Mouse (Mus musculus) hindbrain, embryonic 15.5 days (tissue): ENCODE measurements around the gene Kank4. TPM values are rescaled to one million over a fixed set of nuclear protein-coding genes. Genes with fewer than 3 reads are reported as not detected.
A peak's percentile ranks its signal among the peaks of the same experiment; 100 is the strongest.

Experiments used
- ATAC-seq: fragments of 200-750 bp; cut with Nextera tagmentation; 2 replicates; pipeline ENCODE4 v1.8.0; 2017; ENCODE audit warnings: low read depth, moderate number of reproducible peaks, moderate TSS enrichment; ENCODE audit not compliant: low FRiP score
- H3K27ac ChIP-seq: fragments of 300-500 bp; sonication (generic); replicated peaks from 2 replicates; pipeline ENCODE4 v1.5.1; 2015; ENCODE audit warnings: mild to moderate bottlenecking, inconsistent platforms
- H3K27me3 ChIP-seq: fragments of 300-500 bp; sonication (generic); 2 replicates; pipeline ENCODE4 v1.6.1; 2015; ENCODE audit warnings: control low read depth, inconsistent platforms
- H3K36me3 ChIP-seq: fragments of 300-500 bp; sonication (generic); 2 replicates; pipeline ENCODE4 v1.6.1; 2015; ENCODE audit warnings: control low read depth, inconsistent platforms
- H3K4me1 ChIP-seq: fragments of 300-500 bp; sonication (generic); replicated peaks from 2 replicates; pipeline ENCODE4 v1.6.1; 2015; ENCODE audit warnings: control low read depth, inconsistent platforms
- H3K4me2 ChIP-seq: fragments of 300-500 bp; sonication (generic); 2 replicates; pipeline ENCODE4 v1.6.1; 2015; ENCODE audit warnings: moderate library complexity, mild to moderate bottlenecking, inconsistent platforms
- H3K4me3 ChIP-seq: fragments of 300-500 bp; sonication (generic); 2 replicates; pipeline ENCODE4 v1.5.1; 2015; ENCODE audit warnings: mild to moderate bottlenecking, inconsistent platforms
- H3K9ac ChIP-seq: fragments of 300-500 bp; sonication (generic); 2 replicates; pipeline ENCODE4 v1.6.1; 2015; ENCODE audit warnings: inconsistent platforms
- H3K9me3 ChIP-seq: fragments of 300-500 bp; sonication (generic); 2 replicates; pipeline ENCODE4 v1.6.1; 2016; ENCODE audit warnings: control low read depth, inconsistent platforms
- WGBS: fragments of 180-500 bp; shearing (Covaris S2); methylation state at CpG from one replicate; pipeline ENCODE4 v1.1.7; 2015; 5-methylcytosine and 5-hydroxymethylcytosine counted together
- polyA plus RNA-seq: library from polyadenylated mRNA; unstranded; fragments of >200 nt; fragmentation: Nextera tagmentation; extraction: Ambion mirVana; gene quantifications from 2 replicates; pipeline ENCODE4 v1.2.1, GENCODE M21; 2015

The Kank4 gene
- polyA plus RNA-seq, 1 experiment from 2014 or later = 0.69 TPM

DNA sequence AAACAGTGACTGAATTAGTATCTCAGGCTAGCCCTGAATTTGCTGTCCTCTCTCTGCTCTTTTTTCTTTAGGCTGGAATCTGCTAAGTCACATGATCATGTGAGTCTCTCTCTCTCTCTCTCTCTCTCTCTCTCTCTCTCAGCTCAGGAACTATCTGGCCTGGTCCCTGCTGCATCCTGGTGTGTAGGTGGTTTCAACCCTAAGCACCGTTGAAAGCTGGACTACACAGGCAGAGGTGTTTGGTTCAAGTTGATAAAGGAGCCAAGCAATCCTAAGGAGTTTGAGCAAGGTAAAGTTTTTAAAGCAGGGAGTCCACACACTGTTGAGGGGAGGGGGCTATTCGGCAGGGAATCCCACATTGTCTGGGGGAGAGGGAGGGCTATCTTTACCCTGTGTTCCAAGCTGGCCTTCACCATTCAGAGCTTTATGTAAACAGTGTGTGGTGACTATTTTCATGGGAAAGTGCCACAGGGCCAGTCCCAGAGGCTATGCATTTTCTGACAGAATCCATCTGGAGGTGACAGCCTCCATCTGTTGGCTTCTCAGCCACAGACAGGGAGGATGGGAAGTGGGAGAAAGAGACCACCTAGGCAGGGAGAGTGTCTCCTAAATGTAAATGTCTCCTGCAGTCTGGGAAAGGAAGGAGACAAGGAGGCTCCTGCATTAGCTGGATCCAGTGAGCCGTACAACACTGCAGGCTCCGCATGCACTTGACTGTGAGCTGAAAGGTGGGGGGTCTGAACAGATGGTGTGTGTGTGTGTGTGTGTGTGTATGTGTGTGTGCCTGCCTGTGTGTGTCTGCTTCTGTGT is 59.1 kb downstream of the Kank4 start:
- no peak overlapping the region for H3K4me2 ChIP-seq
- peak overlapping the region; percentile 35; the same call in 1 of the 2 replicates for H3K27ac ChIP-seq
- no peaks in the 10 kb centered on the region for H3K27me3 ChIP-seq
- no peaks in the 10 kb centered on the region for H3K9me3 ChIP-seq
- peak; percentile 58 for ATAC-seq
- H3K9ac ChIP-seq = no peak overlapping the region
- no peaks in the 10 kb centered on the region for H3K36me3 ChIP-seq
- H3K4me1 ChIP-seq = peaks cover 29% of the 10 kb centered on the region
- WGBS = 37% methylated on average over 4 of the region's 4 CpGs
- no peak overlapping the region for H3K4me3 ChIP-seq

- Histone ChIP-seq H3K4me2 (no peak overlapping the region), H3K27me3 (no peaks in the 10 kb centered on the region), H3K9ac (no peak overlapping the region), H3K27ac (no peak overlapping the region), H3K4me1 (peaks cover 23% of the 10 kb centered on the region), H3K4me3 (no peak overlapping the region), H3K36me3 (no peaks in the 10 kb centered on the region), H3K9me3 (no peaks in the 10 kb centered on the region)
- peak; percentile 35; the same call in 1 of the 2 replicates for ATAC-seq
- 19% methylated on average over 11 of the region's 11 CpGs for WGBS
These were observed 61.2 kb downstream of the Kank4 start for GRCm38 (mm10) chr4:98756141-98756540.

DNA sequence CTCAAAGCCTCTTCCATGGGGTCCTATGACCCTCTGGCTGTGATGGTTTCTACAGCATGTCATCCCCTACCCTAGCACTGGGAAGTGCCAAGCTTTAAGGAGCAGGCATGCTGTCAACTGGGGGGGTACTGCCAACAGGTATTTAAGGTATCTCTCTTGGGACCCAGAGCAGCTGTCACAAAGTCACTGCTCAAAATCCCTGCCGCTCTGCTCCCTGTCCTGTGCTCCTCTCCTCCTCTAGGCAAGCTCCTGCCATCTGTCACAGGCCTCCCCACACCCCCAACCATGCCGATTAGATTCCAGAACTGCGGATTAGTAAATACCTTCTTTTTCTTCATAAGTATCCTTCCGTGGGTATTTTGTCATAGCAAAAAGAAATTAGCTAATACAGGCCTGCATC is 62.9 kb downstream of the Kank4 start:
- ATAC-seq = no peak
- 65% methylated on average over 4 of the region's 4 CpGs for WGBS
- H3K4me1 ChIP-seq = peaks cover 23% of the 10 kb centered on the region

GRCm38 (mm10) chr4:98743906-98744210 is 73.5 kb downstream of the Kank4 start:
- Histone ChIP-seq H3K9me3 (no peaks in the 10 kb centered on the region), H3K4me3 (no peak overlapping the region), H3K27ac (no peak overlapping the region), H3K9ac (no peak overlapping the region), H3K27me3 (no peaks in the 10 kb centered on the region), H3K4me2 (no peak overlapping the region), H3K36me3 (no peaks in the 10 kb centered on the region), H3K4me1 (no peaks in the 10 kb centered on the region)
- 26% methylated on average over 7 of the region's 7 CpGs for WGBS
- no peak for ATAC-seq

More for the DNA sequence above, 62.9 kb downstream of the Kank4 start:
- Histone ChIP-seq H3K36me3 (no peaks in the 10 kb centered on the region), H3K27ac (no peak overlapping the region), H3K9me3 (no peaks in the 10 kb centered on the region), H3K4me3 (no peak overlapping the region), H3K4me2 (no peak overlapping the region), H3K27me3 (no peaks in the 10 kb centered on the region), H3K9ac (no peak overlapping the region)

DNA sequence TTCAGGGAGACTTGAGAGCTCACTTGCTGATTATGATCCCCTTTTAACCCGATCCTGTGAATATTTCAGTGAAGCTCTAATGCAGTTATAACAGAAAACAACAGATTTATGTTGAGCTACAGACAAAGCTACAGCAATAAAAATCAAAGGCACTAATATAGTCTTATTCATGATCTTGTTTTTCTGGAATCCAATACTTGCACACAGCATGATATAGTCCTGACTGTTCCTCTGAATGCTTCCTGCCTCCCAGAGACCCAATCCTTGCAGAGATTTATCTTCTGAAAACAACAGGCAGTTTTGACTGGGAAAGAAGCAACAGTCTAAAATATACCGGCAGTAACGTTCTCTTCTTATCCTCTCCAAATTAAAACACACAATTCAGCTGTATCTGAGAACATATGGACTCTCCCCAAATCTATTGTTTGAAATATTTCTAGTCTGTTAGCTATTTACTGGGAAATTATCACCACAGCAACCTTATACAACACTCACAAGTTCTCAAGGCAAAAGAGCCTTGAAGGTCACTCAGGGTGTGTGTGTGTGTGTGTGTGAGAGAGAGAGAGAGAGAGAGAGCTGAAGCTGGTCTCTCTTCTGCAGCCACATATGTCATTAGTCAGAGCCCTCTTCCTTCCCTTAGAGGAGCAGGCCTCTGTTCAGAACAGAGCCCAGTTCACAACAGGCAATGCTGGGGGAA is 74.0 kb downstream of the Kank4 start:
- no peaks in the 10 kb centered on the region for H3K4me1 ChIP-seq
- no peak overlapping the region for H3K27ac ChIP-seq
- WGBS = 60% methylated on average over 3 of the region's 3 CpGs
- no peaks in the 10 kb centered on the region for H3K36me3 ChIP-seq
- no peaks in the 10 kb centered on the region for H3K27me3 ChIP-seq
- no peak overlapping the region for H3K4me2 ChIP-seq
- no peak overlapping the region for H3K9ac ChIP-seq
- H3K4me3 ChIP-seq = no peak overlapping the region
- no peaks in the 10 kb centered on the region for H3K9me3 ChIP-seq
- ATAC-seq = no peak

- peak; percentile 66; the same call in 1 of the 2 replicates for ATAC-seq
These were observed 77.6 kb downstream of the Kank4 start for GRCm38 (mm10) chr4:98739753-98740152.

DNA sequence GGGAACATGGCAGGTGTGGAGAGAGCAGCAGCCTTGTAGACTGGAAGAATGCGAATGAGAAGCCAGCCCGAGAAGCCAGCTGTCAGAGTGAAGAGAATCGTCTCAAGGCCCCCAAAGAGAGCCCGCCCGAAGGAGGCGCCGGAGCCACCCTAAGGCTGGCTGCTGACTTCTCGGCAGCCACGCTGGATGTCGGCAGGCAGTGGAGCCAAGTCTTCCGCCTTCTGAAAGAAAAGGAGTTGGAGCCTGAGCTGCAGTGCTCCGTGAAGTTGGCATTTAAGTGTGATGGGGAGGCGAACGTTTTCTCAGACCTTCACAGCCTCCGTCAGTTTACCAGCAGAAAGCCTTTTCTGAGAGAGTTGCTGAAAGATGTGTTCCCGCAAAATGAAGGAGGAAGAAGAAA is 83.7 kb downstream of the Kank4 start:
- Histone ChIP-seq H3K9me3 (no peaks in the 10 kb centered on the region), H3K9ac (no peak overlapping the region), H3K27ac (no peak overlapping the region), H3K36me3 (no peaks in the 10 kb centered on the region), H3K4me2 (no peak overlapping the region), H3K4me1 (no peaks in the 10 kb centered on the region), H3K4me3 (no peak overlapping the region), H3K27me3 (peaks cover 6% of the 10 kb centered on the region)
- ATAC-seq = no peak
- 93% methylated on average over 16 of the region's 16 CpGs for WGBS

More at GRCm38 (mm10) chr4:98739753-98740152, 77.6 kb downstream of the Kank4 start:
- Histone ChIP-seq H3K4me3 (no peak overlapping the region), H3K9ac (no peak overlapping the region), H3K4me2 (no peak overlapping the region), H3K27me3 (no peaks in the 10 kb centered on the region), H3K4me1 (no peaks in the 10 kb centered on the region), H3K27ac (no peak overlapping the region), H3K9me3 (no peaks in the 10 kb centered on the region), H3K36me3 (no peaks in the 10 kb centered on the region)
- 34% methylated on average over 2 of the region's 2 CpGs for WGBS

GRCm38 (mm10) chr4:98728716-98729115 is 88.6 kb downstream of the Kank4 start:
- 64% methylated on average over 7 of the region's 7 CpGs for WGBS

GRCm38 (mm10) chr4:98727959-98728347 is 89.4 kb downstream of the Kank4 start:
- H3K4me3 ChIP-seq = 0 out of 2 replicates have a peak overlapping the region, but pooled peaks have one; percentile 11
- ATAC-seq = no peak
- 2% methylated on average over 10 of the region's 10 CpGs for WGBS

More at GRCm38 (mm10) chr4:98728716-98729115, 88.6 kb downstream of the Kank4 start:
- H3K9ac ChIP-seq = no peak overlapping the region
- no peaks in the 10 kb centered on the region for H3K36me3 ChIP-seq
- H3K9me3 ChIP-seq = no peaks in the 10 kb centered on the region
- no peak for ATAC-seq
- no peak overlapping the region for H3K4me3 ChIP-seq
- no peak overlapping the region for H3K4me2 ChIP-seq
- peaks cover 20% of the 10 kb centered on the region for H3K4me1 ChIP-seq
- no peak overlapping the region for H3K27ac ChIP-seq
- peaks cover 35% of the 10 kb centered on the region for H3K27me3 ChIP-seq

GRCm38 (mm10) chr4:98727295-98727958 is 89.9 kb downstream of the Kank4 start:
- Histone ChIP-seq H3K4me3 (peak overlapping the region; percentile 29), H3K36me3 (no peaks in the 10 kb centered on the region), H3K9me3 (no peaks in the 10 kb centered on the region), H3K27me3 (peaks cover 35% of the 10 kb centered on the region), H3K27ac (no peak overlapping the region), H3K9ac (no peak overlapping the region), H3K4me2 (peak overlapping the region; percentile 56), H3K4me1 (peaks cover 20% of the 10 kb centered on the region)
- 4% methylated on average over 21 of the region's 21 CpGs for WGBS
- no peak for ATAC-seq

More at GRCm38 (mm10) chr4:98727959-98728347, 89.4 kb downstream of the Kank4 start:
- Histone ChIP-seq H3K4me2 (peak overlapping the region; percentile 56), H3K4me1 (peaks cover 20% of the 10 kb centered on the region), H3K27me3 (peaks cover 35% of the 10 kb centered on the region), H3K36me3 (no peaks in the 10 kb centered on the region), H3K27ac (no peak overlapping the region), H3K9ac (no peak overlapping the region), H3K9me3 (no peaks in the 10 kb centered on the region)

- 5% methylated on average over 29 of the region's 29 CpGs for WGBS
- Histone ChIP-seq H3K4me3 (peak within 1 kb of the TSS; percentile 29), H3K27ac (no peak within 1 kb of the TSS), H3K9me3 (no peaks in the 10 kb centered on the region), H3K4me1 (peaks cover 20% of the 10 kb centered on the region), H3K9ac (no peak within 1 kb of the TSS), H3K27me3 (peaks cover 35% of the 10 kb centered on the region), H3K36me3 (no peaks in the 10 kb centered on the region), H3K4me2 (peak within 1 kb of the TSS; percentile 56)
- ATAC-seq = no peak
These were observed 90.6 kb downstream of the Kank4 start, which contains the start of gene L1td1 for GRCm38 (mm10) chr4:98726590-98727237. Gene L1td1 (plus strand): TSS chr4:98726734.
